Mouse (Mus musculus) olfactory bulb, adult 2 months (tissue): Measurements from ENCODE around the gene Akap1. TPM values are rescaled to one million over a fixed set of nuclear protein-coding genes. Genes with fewer than 3 reads are reported as not detected.
"Not testable (repeated sequence)": the region's sequence is repeated elsewhere in the genome, so short reads cannot be mapped to it uniquely, and the experiment has no call there.

Experiments used
- H3K27ac ChIP-seq: fragments of 200-500 bp; 2 replicates; pipeline ENCODE4 v1.5.1; 2012; ENCODE audit warnings: low read depth, low read length; ENCODE audit not compliant: insufficient read depth
- H3K4me1 ChIP-seq: fragments of 200-500 bp; 2 replicates; pipeline ENCODE4 v1.6.1; 2012; ENCODE audit warnings: low read length; ENCODE audit not compliant: control insufficient read depth, insufficient read depth
- H3K4me3 ChIP-seq: fragments of 200-500 bp; 2 replicates; pipeline ENCODE4 v1.5.1; 2012; ENCODE audit warnings: mild to moderate bottlenecking, low read depth, low read length, moderate library complexity; ENCODE audit not compliant: insufficient read depth
- CTCF ChIP-seq: fragments of 200-500 bp; IDR thresholded peaks from 2 replicates; pipeline ENCODE4 v1.5.1; 2012; ENCODE audit warnings: low read depth, mild to moderate bottlenecking, low read length, moderate library complexity; ENCODE audit not compliant: insufficient read depth
- POLR2A ChIP-seq: fragments of 200-500 bp; IDR thresholded peaks from 2 replicates; pipeline ENCODE4 v1.6.1; 2012; ENCODE audit warnings: mild to moderate bottlenecking, low read depth, low read length, moderate library complexity; ENCODE audit not compliant: insufficient read depth
- WGBS: fragments of 180-500 bp; shearing (Covaris S2); methylation state at CpG from one replicate; pipeline ENCODE4 v1.1.7; 2018; 5-methylcytosine and 5-hydroxymethylcytosine counted together
- polyA plus RNA-seq: library from polyadenylated mRNA; stranded (reverse); fragments of >200 nt; gene quantifications from 2 replicates; pipeline ENCODE4 v1.2.4, GENCODE M21; 2012; ENCODE audit warnings: low replicate concordance; ENCODE audit not compliant: missing spikeins, insufficient read depth, insufficient read length

Akap1 gene
- polyA plus RNA-seq, 1 experiment = not detected

GRCm38 (mm10) chr11:88898380-88898763, 34.0 kb upstream of the Akap1 start:
- WGBS = 80% methylated on average over 4 of the region's 4 CpGs
- Histone ChIP-seq H3K4me3 (no peak overlapping the region), H3K27ac (no peak overlapping the region), H3K4me1 (no peaks in the 10 kb centered on the region)
- TF ChIP-seq CTCF = no peak
- TF ChIP-seq POLR2A = no peak

DNA sequence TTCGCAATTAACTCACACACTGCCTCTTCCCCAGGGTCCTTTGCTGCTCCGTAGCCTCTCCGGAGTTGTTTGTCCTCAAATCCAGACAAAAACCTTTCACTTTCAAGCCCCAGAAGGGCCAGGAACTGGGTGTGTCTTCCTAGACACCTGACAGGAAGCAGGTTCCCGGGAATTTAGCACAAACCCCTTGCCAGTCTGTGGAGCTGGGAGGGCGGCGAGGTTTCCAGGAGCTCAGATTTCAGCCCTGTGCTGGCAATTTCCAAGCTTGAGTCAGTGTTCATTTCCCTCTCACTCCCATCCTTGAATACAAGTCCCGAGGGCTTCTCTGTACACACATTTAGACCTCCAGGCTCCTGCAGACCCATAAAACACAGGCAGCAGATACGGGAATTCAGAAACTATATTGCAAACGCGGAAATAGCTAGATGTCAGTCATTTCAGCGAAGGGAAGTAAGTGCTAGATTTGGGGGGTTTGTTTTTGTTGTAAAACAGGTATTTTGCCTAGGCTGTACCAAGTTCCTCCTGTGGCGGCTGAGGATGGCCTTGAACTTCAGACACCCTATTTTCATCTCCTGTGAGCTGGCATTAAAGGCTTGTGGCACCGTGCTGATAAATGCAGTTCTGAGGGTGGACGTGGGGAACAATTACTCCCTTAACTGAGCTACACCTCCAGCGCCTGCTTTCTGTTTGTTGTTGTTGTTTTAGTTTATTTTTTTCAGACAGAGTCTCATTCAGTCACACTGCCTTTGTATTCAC, 33.4 kb upstream of the Akap1 start:
- TF ChIP-seq CTCF (no peak), POLR2A (no peak)
- H3K27ac ChIP-seq = no peak overlapping the region
- WGBS = 66% methylated on average over 15 of the region's 15 CpGs
- no peaks in the 10 kb centered on the region for H3K4me1 ChIP-seq
- no peak overlapping the region for H3K4me3 ChIP-seq

DNA sequence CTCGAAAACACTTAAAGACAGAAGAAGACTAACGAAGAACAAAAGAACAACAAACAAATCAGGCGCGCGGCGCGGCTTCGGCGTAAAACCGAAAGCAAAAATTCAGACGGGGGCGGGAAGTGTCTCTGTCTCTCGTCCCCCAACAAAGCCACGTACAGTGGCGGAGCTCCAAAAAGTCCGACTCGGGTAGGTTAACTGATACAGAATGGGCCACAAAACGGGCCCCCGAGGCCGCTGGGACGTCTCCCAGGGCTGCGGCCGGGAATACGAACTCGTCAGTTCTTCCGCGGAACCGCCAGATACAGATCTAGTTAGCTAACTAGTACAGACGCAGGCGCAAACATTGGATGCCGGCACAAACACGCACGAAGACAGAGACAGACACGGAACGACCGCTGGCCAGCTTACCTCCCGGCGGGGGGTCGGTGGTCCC, 31.4 kb upstream of the Akap1 start:
- peak overlapping the region; percentile 36 for H3K4me3 ChIP-seq
- H3K27ac ChIP-seq, H3K4me1 ChIP-seq: not testable (repeated sequence)

DNA sequence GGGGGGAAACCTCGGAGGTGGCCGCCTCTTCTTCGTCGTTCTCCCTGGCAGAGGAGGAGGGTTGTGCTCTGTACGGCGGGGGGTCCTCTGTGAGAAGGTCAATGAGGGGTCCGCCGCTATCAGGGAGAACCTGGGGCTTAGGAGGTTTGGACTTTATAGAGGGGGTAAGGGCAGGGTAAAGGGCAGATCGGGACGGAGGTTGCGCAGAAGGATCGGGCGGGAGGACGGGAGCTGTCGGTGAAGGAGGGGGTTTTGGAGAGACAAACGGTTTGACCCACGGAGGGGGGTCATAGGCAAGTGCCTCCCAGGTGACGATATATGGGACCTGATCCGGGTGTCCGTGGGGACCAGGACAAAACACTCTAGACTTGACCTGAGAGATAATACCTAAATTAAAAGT, 30.8 kb upstream of the Akap1 start:
- H3K4me1 ChIP-seq, H3K27ac ChIP-seq: not testable (repeated sequence)
- H3K4me3 ChIP-seq = 0 out of 2 replicates have a peak overlapping the region, but pooled peaks have one; percentile 5
- 56% methylated on average over 17 of the region's 20 CpGs for WGBS

More for the DNA sequence above, 31.4 kb upstream of the Akap1 start:
- 42% methylated on average over 31 of the region's 39 CpGs for WGBS

- H3K4me1 ChIP-seq, H3K27ac ChIP-seq, H3K4me3 ChIP-seq: not testable (repeated sequence)
- 96% methylated on average over 11 of the region's 14 CpGs for WGBS
Observed at GRCm38 (mm10) chr11:88894279-88894678, 29.9 kb upstream of the Akap1 start.

- WGBS = 79% methylated on average over 3 of the region's 8 CpGs
- H3K4me3 ChIP-seq, H3K4me1 ChIP-seq, H3K27ac ChIP-seq: not testable (repeated sequence)
Observed at GRCm38 (mm10) chr11:88893501-88893900, 29.1 kb upstream of the Akap1 start.

GRCm38 (mm10) chr11:88892789-88893188, 28.4 kb upstream of the Akap1 start:
- H3K4me3 ChIP-seq, H3K27ac ChIP-seq, H3K4me1 ChIP-seq: not testable (repeated sequence)
- WGBS = 97% methylated on average over 23 of the region's 24 CpGs

GRCm38 (mm10) chr11:88891921-88892561, 27.7 kb upstream of the Akap1 start:
- H3K27ac ChIP-seq, H3K4me3 ChIP-seq, H3K4me1 ChIP-seq: not testable (repeated sequence)
- 97% methylated on average over 24 of the region's 24 CpGs for WGBS

DNA sequence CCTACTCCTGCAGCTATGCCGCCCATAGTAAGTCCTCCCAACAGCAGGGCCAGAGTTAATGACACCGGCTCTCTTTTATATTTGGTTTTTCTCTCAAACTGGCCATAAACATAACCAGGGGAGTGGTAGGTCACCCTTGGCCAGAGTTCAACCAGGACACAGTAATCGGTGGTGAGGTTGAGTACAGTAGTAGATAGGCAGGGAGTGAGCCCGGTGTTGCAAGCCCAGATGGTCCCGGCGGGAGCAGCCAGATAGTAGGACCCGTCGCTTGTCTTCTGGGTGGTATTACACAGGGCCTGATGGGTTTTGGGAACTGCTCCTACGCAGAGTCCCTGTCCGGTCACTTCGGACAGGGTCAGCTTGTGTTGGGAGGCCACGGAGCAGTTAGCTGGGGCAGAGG, 27.1 kb upstream of the Akap1 start:
- 97% methylated on average over 8 of the region's 12 CpGs for WGBS
- not testable (repeated sequence) for H3K27ac ChIP-seq, H3K4me3 ChIP-seq, H3K4me1 ChIP-seq

GRCm38 (mm10) chr11:88890904-88891303, 26.5 kb upstream of the Akap1 start:
- not testable (repeated sequence) for H3K4me1 ChIP-seq, H3K4me3 ChIP-seq, H3K27ac ChIP-seq
- WGBS = 89% methylated on average over 7 of the region's 11 CpGs

GRCm38 (mm10) chr11:88888996-88889395, 24.6 kb upstream of the Akap1 start:
- Histone ChIP-seq H3K4me3 (no peak overlapping the region), H3K27ac (no peak overlapping the region), H3K4me1 (no peaks in the 10 kb centered on the region)
- no peak for TF ChIP-seq CTCF
- TF ChIP-seq POLR2A = no peak
- WGBS = 91% methylated on average over 2 of the region's 2 CpGs
